In the genomic region with DNA sequence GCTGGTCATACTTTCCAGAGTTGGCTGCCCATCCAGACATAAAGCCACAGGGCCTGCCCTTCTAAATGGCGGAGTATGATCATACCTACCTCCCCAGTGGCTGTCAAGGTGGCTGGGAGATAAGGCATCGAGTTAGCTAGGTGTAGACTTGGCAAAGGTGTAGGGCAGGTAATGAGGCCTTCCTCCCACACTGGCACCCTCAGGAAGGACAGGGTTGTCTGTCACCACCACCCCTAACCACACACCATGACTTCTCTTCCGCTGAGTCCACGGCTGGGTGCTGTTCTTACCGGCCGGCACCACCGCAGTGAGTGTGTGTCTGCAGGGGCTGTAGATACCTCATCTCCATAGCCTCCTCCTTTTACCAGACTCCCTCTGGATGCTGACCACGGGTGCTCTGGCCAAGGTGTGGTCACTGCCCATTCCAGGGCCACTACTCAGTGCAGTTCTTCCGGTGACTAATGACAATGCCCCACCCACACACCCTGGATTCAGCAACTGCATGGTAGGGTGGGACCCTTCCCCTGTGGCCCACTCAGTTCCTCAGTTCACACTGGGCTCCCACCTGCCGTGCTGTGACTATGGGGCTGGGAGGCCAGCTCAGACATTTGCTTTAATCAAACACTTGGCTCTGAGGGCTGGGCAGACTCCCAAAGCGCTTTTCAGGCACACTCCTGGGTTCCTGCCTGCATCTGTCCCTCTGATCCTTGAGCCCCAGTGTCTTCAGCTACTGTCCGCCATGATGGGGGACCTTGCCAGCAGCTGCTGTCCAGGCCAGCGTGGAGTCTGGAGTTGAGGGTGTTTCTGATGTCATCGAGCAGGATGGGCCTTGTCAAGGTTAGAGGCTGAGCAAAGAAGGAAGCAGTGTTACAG, we compare ENCODE assay signal across 20 mouse cellular contexts. TPM values are rescaled to one million over a fixed set of nuclear protein-coding genes. Genes with fewer than 3 reads are reported as not detected.
A peak's percentile ranks its signal among the peaks of the same experiment; 100 is the strongest.
DNase-seq lines count a peak whose midpoint lies in the region; ATAC-seq and TF ChIP-seq lines count a peak whose summit lies in the region.
"Had no signal": no experiment of that assay in that cellular context is flagged by ENCODE, and none has a peak within 500 bp of the region (broad histone marks: within the 10 kb centered on the region; RNA-seq: fewer than 3 reads in every experiment).

No protein-coding gene starts in this region.

- DNase-seq in cerebellum, postnatal 10 days, result peak; percentile 51 to 65
- no peak for DNase-seq in cerebellum, adult 18-20 months
- DNase-seq in spleen, adult 2 months (ENCODE audit: low read depth in 1 of 2, low spot score in 2 of 2), result peak in 1 of 2 experiments; percentile 56
- DNase-seq in spleen, adult 12 weeks (ENCODE audit: low spot score), result no peak
- no peak for DNase-seq in liver
- no peak for DNase-seq in layer of hippocampus, postnatal 36 days
- DNase-seq in thymus, postnatal 0 days (ENCODE audit: low spot score), result no peak
- DNase-seq: adrenal gland, postnatal 36 days; cerebellum, adult 9-10 months; forebrain, postnatal 0 days; gastrocnemius, adult 2 months; heart, adult 18-20 months; heart, postnatal 4 days; kidney, adult 8-10 months had no signal

- peaks cover 20% of the 10 kb centered on the region; the same call in 1 of the 2 replicates for H3K4me1 ChIP-seq in spleen, adult 2 months (ENCODE audit: control insufficient read depth, insufficient read depth, insufficient read length)

- 57% methylated on average over 14 of the region's 14 CpGs for WGBS in spleen, adult 2 months

- H3K27ac ChIP-seq in spleen, adult 2 months (ENCODE audit: insufficient read depth, low read length), result peak overlapping the region; percentile 55
- H3K27ac ChIP-seq: embryonic facial prominence, embryonic 13.5 days; gastrocnemius, adult 2 months; limb, embryonic 12.5 days; liver, embryonic 14.5 days had no signal

- no peak overlapping the region for H3K4me3 ChIP-seq in spleen, adult 2 months (ENCODE audit: extremely low read depth, insufficient read depth, insufficient read length)
- H3K4me3 ChIP-seq: embryonic facial prominence, embryonic 13.5 days; gastrocnemius, adult 2 months; limb, embryonic 12.5 days had no signal

- no peaks in the 10 kb centered on the region for H3K27me3 ChIP-seq in spleen, adult 2 months (ENCODE audit: control insufficient read depth, insufficient read depth, low read length)
- H3K27me3 ChIP-seq: embryonic facial prominence, embryonic 13.5 days had no signal

- TF ChIP-seq POLR2A in spleen, adult 2 months (IDR thresholded peaks at IDR 0.05; ENCODE audit: low read depth, low read length), result no peak

- peak; percentile 26 for ATAC-seq in megakaryocyte, adult 5-6 weeks (ENCODE audit: poor library complexity, severe bottlenecking)
- ATAC-seq: forebrain, postnatal 0 days had no signal

- H3K36me3 ChIP-seq in spleen, adult 2 months (ENCODE audit: control insufficient read depth, insufficient read depth, low read length), result no peaks in the 10 kb centered on the region

- TF ChIP-seq CTCF in spleen, adult 2 months (IDR thresholded peaks at IDR 0.05; ENCODE audit: extremely low read depth, insufficient read depth, insufficient read length, insufficient replicate concordance), result no peak

RNA-seq across cellular contexts. Expression of gene Qrfp, which starts 0.9 kb away (rescaled TPM):
- 0.93 and 1.1 TPM in 2 replicates for polyA plus RNA-seq in spleen, adult 2 months (2012; rRNA removed)
- total RNA-seq in megakaryocyte, adult 5-6 weeks (2015), result 0.57 and 0.65 TPM in 2 replicates
- total RNA-seq in megakaryocyte, adult 5-6 weeks (2017), result 0.04 and 0.29 TPM in 2 replicates
- total RNA-seq in layer of hippocampus, postnatal 36 days (2021), result not detected
- 1.5 and 2.1 TPM in 2 replicates for polyA plus RNA-seq in thymus, postnatal 0 days (2015; fragmentation: Nextera tagmentation; extraction: Ambion mirVana)
- total RNA-seq: adrenal gland, postnatal 36 days; gastrocnemius, adult 2 months; heart, postnatal 4 days; layer of hippocampus, postnatal 14 days had no signal
- polyA plus RNA-seq: large intestine, adult 2 months; liver, embryonic 14.5 days had no signal

RNA-seq across cellular contexts. Expression of gene Fibcd1, which starts 34.5 kb away (rescaled TPM):
- 0.16 and 0.20 TPM in 2 replicates for polyA plus RNA-seq in spleen, adult 2 months (2012; rRNA removed)
- not detected in 2 replicates for total RNA-seq in megakaryocyte, adult 5-6 weeks (2015)
- total RNA-seq in megakaryocyte, adult 5-6 weeks (2017), result 0.04 TPM in 1 of 2 replicates, not detected in the other
- total RNA-seq in layer of hippocampus, postnatal 36 days (2021), result 100 to 1,000 TPM; 105 to 114 TPM
- 0.13 and 0.27 TPM in 2 replicates for polyA plus RNA-seq in thymus, postnatal 0 days (2015; fragmentation: Nextera tagmentation; extraction: Ambion mirVana)
- total RNA-seq: gastrocnemius, adult 2 months; heart, adult 18-20 months; heart, postnatal 4 days had no signal

Comparison
In these comparisons a context has a peak if more than half of its experiments do, and no peak if none do; other contexts are left out.
1. DNase-seq: peak in cerebellum, postnatal 10 days (2 of 2); none in cerebellum, adult 18-20 months (0 of 2), spleen, adult 12 weeks (single experiment), liver (single experiment), layer of hippocampus, postnatal 36 days (0 of 2) and thymus, postnatal 0 days (single experiment).
2. RNA of gene Fibcd1, which starts 34.5 kb away (total RNA-seq): 105 to 114 TPM in layer of hippocampus, postnatal 36 days; 0.04 TPM in megakaryocyte, adult 5-6 weeks; every median in the first group is over 100 times any median in the second.